Mouse (Mus musculus) lung, adult 2 months (tissue): ENCODE data around the gene Ier3.

Experiments
- CTCF ChIP-seq: fragments of 200-500 bp; IDR thresholded peaks from 2 replicates; pipeline ENCODE4 v1.5.1; 2011; ENCODE audit warnings: mild to moderate bottlenecking, low read length, control low read depth; ENCODE audit not compliant: insufficient read depth
- POLR2A ChIP-seq: fragments of 200-500 bp; IDR thresholded peaks from 2 replicates; pipeline ENCODE4 v1.6.1; 2011; ENCODE audit warnings: low read depth, mild to moderate bottlenecking, control low read depth, low read length, borderline replicate concordance; ENCODE audit errors: extremely low read depth

GRCm38 (mm10) chr17:35803020-35803419 lies 18.5 kb upstream of the Ier3 start:
- TF ChIP-seq CTCF (no peak), POLR2A (peak; percentile 27; the same call in 1 of the 2 replicates)
